Mouse (Mus musculus) layer of hippocampus, adult 9-10 months (tissue): ENCODE measurements around the gene Ssh3.
A peak's percentile ranks its signal among the peaks of the same experiment; 100 is the strongest.

ENCODE experiments used
- DNase-seq: peaks from one replicate; pipeline ENCODE4 v3.0.0; 2022; ENCODE audit warnings: low spot score

Gene Ssh3

DNA sequence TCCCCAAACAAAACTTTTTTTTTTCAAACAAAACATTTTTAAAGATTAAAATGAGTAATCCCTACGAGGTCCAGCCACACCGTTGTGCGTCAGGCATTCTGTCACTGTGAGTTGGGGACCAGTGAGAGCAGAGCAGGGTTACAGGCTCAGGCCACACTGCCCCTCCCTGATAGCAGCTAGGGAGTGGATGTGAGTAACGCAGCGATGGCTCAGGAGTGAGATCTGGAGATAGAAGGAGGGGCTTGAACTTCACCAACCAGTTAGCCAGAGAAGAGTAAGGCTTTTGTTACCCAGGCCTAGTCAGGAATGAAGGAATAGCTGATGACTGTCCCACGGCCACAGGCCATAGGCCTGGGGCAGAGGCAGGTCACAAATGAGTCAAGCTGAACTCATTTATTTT lies 24.2 kb downstream of the Ssh3 start:
- DNase-seq, result no peak

DNA sequence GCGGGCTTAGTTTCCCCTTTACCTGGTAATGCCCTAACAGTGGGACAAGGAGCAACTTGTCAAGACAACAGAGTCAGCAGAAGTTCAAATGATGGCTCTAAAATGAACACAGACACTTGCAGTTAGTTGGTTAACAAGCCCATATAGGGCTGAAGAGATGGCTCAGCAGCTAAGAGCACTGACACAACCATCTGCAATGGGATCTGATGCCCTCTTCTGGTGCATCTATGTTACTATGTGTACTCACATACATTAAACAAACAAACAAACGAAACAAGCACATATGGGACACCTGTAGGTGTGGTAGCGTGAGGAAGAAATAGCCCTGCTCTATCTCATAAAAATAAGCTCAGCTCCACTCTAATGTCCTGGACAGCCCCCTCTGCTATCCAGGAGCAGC lies 26.6 kb downstream of the Ssh3 start:
- DNase-seq, result no peak

DNA sequence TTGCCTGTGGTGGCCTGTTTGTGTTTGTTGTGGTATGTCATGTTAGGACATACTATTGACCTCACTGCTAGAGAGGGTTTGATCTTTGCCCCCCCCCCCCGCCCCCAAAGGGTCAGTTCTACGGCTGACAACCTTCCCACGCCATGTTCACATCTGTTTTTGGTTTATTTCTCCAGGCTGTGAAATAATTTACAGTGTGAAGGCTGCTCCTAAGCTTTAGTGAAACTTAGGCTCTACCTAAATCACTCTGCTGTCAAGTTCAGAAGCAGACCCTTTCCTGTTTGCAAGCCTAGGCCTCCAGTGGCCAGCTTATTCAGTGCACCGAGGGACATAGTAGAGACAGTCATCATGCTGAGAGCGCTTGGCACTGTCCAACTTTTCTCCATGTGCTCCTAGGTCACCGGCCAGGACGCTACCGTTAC lies 28.7 kb downstream of the Ssh3 start:
- DNase-seq, result no peak

DNA sequence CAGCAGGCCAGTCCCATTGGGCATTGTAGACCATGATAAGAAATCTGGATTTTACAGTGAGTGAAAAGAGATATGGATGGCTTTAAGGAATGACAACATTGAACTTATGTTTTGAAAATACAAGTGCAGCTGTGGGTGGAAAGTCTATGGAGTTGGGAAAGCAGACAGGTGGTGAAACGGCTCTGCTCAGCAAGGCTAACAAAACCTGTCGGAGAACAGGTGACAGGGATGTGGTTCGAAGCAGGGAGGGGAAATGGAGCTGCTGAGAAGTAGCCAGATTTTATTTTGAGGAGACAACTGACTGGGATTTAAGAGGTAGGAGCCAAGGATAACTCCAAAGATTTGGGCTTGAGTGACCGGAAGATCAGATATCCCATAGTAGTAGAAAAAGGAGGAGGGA lies 34.4 kb downstream of the Ssh3 start:
- no peak for DNase-seq

DNA sequence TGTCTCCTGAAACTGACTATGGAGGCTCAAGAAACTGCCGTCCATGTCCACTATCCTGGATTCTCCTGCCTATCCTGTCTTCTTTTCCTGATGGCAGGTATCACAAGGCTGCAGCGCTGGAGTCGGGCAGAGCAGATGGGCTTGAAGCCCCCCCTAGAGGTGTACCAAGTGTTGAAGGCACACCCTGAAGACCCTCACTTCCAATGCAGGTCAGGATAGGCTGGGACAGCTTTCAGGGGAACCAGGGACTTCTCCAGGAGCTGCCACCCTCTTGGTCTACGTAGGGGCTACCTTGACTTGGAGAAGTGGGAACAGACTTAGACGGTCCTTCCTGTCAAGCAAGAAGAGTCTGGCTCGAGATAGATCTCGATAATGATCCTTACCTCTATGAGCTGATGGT lies 36.3 kb downstream of the Ssh3 start:
- no peak for DNase-seq

DNA sequence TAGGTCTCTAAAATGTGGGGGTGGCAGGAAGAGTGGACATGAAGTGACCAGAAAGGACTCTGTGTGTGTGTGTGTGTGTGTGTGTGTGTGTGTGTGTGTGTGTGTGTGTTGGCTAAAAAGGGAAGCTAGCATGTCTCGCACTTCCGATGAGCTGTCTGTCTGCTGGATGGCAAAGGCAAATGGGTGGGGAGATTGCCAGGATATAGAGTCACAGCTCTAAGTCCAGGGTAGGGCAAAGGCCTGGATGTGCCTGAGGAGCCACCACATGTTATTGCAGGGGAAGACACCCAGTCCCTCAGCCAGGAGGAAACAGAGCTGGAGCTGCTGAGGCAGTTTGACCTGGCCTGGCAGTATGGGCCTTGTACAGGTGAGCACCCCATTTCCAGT lies 36.8 kb downstream of the Ssh3 start:
- DNase-seq, result no peak

DNA sequence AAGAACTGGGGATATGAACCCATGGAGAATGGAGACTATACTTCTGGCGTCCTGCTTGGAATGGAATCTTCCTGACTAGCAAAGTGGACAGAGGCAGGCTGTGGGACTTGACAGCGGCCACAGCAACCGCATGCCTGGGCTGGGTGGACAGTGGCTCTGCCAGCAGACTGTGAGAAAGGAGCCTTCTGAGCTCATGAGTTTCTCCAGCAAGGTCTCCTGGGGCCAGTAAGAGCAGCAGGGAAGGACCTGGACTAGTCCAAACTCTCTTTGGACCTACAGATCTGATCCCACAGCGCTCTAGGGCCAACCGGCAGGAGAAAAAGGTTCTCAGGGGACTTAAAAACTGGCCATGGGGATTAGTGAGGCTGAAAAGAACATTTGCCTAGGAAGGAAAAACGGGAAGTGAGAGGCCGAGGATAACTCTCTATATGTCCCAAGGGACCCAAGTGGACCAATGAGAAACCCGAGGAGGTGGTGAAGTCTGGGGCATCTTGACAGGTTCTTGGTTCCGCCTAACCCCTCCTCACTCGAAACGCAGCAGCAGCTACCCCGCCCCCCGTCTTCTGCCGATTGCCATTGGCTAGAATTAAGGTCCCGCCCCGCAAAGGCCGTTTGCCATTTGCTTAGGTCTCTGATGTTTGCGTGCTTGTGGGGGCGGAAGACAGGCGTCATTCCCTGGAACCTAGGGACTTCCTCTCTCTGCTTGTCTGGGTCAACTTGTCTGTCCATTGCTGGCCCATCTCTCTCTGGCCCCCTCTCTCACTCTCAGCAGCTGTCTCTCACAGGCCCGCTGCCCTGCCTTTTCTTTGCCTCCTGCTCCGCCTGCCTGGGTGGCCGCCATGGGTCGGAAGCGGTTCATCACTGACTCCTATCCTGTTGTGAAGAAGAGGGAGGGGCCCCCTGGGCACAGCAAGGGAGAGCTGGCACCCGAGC lies 37.5 kb downstream of the Ssh3 start, which contains the start of gene Pold4:
TSS of gene Pold4 (plus strand) at position 647 of the 933 bp plus-strand sequence.
- DNase-seq, result peak; percentile 96

DNA sequence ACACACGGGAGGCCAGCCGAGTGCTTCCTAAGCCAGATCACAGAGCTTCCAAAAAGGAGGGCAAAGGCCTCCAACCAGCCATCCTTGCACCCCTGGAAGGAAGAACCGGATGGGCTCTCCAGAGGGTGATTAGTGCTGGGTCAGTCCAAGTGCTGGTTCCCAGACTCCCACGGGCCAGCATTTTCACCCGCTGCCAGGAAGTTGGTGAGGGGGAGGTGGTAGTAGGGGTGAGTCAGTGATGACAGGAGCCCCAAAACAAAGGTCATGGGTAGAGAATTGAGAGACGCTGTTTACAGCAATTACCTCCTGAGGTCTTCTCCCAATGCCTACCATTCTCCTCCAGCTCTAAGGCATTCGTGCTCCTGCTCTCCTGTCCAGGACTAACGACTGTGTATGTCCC lies 38.6 kb downstream of the Ssh3 start:
- DNase-seq, result no peak

DNA sequence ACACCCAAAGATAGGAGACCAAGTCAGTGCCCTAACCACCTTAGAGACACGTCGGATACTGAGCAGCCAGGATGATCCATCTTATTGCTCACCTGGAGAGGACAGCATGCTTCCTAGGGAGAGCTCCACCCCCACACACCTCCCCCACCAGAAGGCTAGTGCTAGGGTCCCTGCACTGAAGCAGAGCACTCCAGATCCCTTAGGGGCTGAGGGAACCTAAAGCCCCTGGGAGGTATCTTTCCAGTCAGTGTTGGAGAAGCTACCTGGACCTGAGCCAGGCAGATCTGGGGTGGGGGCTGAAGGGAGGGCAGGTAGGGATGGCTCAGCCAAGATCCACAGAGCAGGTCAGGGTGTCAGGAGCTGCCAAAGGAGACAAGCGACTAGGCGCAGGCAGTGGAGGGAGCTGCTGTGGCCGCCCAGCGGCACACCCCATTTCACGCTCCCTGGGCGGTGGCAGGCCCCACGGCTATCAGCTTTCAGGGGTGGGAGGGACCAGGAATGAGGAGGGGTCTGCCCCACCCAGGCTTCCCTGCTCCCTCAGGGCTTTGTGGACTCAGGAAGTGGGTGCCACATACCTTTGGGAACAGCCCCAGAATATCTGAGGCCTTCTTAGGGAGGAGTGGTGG lies 39.4 kb downstream of the Ssh3 start:
- DNase-seq, result no peak

DNA sequence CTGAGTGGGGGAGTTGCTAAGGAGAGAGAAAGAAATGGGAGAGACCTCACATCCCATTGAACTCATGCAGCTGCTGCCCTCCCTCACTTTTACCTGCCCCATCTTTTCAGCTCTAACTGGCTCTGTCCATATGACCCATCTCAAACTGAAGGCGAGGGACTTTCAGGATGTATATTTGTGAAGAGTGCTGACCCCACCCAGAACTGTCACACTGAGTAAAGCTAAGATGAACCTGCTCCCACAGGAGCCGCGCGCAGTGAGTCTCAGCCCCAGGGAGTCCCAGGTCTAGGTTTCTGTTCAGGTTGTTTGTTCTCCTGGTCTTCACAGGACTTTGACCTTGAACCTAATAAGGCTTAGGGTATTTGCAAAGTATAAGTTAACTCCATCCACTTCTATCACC lies 40.1 kb downstream of the Ssh3 start:
- DNase-seq, result no peak

DNA sequence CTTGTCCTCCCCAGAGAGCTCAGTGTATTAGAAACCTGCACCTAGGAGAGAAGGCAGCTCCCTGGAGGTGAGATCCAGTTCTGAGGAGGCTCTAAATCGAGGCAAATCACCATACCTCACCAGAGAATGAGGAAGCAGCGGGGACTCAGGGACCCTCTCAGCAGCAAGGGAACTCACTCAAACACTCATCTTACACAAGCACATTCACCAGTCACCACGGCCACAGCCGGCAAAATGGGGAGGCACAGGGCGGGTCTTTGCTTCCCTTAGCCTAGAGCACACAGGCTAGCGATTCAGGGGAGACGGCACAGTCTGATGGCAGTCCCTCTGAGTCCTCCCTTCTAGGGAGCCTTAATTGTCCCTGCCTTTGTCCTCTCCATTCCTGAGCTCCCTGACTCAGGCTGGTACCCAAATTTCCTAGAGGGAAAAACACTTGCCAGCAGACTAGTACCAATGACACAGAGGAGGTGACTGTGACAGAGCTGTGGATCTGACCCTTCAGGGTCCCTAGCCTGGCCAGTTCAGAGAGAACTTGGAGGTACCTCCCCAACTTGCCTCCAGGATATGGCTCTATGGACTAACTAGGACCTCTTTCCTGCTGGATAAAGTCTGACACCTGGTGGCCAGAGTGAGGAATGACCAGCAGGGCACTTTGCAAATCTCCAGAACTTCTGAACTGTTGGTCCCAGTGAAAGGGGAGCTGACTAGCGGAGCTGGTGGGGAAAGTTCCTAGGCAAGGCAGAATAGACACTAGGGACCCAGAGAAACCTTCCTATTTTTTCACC lies 40.9 kb downstream of the Ssh3 start:
- no peak for DNase-seq

DNA sequence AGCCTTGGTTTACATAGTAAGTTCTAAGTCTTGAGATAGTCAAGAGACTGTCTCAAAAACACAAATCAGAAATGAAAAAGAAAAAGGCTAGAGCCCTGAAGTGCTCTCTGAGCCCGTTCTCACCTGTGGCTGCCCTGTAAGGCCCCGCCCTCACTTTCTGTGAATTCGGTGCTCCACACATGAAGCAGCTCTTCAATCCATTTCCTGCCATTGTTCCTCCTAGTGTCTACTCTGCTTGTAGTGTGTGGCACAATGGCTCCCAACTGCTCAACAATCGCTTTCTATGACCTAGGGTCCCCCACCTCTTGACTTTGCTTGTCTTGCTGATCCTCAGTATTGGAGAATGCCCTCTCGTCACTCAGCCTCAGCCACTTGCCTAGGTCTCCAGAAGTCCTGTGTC lies 41.5 kb downstream of the Ssh3 start:
- no peak for DNase-seq

DNA sequence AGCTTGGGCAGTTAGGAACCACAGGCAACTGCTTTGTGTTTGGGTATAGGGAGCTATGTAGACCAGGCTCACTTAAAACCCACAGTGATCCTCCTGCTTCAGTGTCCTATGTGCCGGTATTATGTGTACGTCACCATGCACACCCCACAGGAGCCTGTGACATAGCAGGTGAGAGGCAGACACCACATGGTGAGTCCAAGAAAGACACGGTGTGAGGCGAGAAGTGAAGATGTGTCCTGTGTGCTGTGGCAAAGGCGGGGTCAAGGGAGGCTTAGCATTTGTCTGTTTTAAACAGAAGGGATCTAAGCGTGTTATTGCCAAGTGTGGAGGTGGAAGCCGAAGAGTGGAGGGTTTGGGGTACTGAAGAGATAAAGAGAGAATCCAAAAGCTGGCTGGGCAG lies 42.2 kb downstream of the Ssh3 start:
- no peak for DNase-seq

DNA sequence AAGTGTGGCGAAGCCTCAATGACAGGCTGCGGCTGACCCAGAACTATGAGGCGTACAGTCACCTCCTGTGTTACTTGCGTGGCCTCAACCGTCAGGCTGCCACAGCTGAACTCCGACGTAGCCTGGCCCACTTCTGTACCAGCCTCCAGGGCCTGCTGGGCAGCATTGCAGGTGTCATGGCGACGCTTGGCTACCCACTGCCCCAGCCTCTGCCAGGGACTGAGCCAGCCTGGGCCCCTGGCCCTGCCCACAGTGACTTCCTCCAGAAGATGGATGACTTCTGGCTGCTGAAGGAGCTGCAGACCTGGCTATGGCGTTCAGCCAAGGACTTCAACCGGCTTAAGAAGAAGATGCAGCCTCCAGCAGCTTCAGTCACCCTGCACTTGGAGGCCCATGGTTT lies 46.8 kb downstream of the Ssh3 start:
- DNase-seq, result no peak

DNA sequence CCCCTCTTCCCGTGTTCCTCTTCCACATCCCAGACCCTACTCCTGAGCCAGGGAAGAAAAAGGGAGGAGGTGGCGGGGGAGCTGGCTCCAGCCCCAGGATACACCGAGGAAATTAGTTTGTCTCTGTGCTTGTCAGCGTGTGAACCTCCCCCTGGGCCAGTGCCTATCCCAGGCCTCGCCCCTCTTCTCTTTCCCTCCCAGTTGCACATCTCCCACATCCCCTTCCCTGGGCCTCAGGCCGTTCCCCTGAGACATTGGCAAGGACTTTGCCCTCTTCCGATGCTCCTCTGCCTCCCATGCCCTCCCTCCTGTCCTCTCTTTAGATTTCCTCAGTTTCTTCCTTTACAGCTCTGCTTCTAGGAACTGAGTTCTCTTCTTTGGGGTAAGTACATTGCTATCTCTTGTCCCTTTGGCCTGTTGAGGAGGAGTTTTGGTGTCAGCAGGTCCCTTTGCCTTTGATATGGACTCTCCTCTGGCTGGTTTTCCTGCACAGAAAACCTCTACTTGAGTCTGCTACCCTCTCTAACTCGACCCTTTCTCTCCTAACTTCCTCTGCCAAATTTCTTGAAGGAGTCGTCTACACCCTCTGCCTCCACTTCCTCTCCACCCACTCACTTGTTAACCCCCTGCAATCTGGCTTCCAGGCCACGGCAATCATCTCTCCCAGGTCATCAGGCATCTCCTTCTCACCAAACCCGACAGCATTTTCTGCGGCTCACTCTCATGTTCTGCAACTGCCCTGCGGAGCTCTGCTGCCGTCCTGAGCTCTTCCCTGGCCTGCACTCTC lies 47.8 kb downstream of the Ssh3 start:
- no peak for DNase-seq

DNA sequence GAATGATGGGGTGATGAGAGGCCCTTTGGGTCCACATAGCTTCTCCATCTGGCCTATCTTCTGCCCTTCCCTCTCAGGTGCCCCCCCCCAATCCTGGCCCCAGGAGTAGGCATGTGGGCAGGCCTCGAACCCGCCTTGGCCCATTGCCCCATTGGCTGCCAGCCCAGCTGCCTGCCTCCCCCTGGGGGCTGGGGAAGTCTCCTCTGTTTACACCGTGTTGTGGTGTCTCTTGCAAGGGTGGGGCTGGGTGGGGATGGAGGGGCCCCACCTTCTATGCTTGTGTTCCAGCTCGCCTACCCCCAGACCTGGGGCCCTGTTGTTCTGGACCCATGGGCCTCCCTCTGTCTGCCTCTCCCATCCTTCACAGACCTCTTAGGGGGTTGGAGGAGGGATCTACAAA lies 48.6 kb downstream of the Ssh3 start:
- DNase-seq, result no peak

DNA sequence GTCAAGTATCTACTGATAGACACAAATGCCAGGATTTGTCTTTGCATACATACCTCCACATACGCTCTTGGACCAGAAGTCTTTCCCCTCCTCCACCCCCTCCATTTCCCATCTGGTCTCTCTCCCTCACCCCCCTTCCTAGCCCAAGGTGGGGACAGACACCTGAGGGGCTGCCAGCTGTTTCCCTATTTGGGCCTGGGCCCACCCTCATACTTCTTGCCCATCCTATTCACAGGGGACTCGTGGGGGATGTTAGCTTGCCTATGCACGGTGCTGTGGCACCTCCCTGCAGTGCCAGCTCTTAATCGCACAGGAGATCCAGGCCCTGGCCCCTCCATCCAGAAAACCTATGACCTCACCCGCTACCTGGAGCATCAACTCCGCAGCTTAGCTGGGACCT lies 49.0 kb downstream of the Ssh3 start:
- DNase-seq, result no peak

DNA sequence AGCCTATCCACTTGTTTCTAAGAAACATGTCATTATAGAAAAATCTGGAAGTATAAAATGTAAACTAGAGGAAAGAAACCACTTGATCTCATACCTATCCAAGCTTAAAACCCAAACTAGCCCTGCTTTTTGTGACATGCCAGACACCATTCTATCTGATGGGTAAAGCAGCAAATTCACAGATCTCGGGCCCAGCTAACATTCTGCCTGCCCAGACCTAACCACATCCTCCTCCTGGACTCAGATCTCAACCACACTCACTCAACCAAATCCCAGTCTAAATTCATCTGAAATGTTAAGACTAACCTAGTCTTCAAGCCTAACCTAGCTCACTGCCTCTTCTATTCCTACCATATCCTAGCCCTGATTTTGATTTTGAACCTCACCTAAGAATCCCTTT lies 50.2 kb downstream of the Ssh3 start:
- DNase-seq, result no peak

DNA sequence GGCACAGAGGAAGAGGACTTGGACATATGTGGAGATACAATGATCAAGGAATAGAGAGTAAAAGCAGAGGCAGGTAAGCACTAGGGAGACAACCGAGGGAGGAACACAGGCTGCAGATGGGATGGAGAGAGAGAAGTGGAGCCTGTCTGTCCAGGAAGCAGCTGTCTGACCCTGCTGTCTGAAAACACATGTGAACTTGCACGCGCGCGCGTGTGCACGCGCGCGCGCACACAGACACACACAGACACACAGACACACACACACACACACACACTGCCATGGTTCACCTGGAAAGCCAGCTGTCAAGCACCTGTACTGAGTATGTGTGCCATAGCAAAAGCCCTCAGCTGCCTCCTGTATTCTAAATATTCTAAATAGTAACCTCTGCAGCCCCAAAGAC lies 50.7 kb downstream of the Ssh3 start:
- no peak for DNase-seq

DNA sequence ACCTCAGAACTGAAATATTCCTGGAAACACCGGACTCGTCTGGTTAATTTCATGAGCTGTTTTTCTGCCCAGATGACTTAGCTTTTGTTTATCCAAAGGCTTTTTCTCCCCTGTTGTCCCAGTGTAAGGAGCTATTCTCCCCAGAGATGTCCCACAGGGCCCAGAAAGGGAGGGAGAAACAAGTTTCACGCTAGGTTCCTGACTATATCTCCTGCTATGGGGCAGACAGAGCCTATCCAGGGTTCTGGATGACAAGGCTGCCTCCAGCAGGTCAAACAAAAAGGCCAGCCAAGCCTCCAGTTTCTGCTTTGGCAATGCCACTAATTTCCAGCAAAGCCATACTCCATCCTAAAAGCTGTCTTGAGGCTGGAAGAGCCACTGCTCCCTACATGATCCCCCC lies 51.1 kb downstream of the Ssh3 start:
- DNase-seq, result no peak

DNA sequence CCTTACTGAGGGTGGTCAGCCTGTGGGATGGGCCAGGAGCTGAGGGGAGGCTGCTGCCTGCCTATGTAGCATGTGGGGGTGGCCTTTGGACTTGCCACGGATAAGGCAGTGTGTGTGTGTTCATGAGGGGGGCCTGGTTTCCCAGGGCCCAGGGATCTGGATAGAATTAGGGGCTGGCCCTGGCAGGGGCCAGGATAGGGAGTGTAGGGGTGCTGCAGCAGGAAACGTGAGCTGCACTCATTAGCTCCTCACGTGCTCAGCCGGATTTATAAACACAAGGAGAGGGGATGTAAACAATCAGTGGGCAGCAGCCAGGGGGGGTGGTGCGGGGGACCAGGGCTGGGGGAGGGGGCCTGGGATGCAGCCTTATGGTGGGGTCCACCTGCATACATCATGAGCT lies 51.8 kb downstream of the Ssh3 start:
- no peak for DNase-seq

DNA sequence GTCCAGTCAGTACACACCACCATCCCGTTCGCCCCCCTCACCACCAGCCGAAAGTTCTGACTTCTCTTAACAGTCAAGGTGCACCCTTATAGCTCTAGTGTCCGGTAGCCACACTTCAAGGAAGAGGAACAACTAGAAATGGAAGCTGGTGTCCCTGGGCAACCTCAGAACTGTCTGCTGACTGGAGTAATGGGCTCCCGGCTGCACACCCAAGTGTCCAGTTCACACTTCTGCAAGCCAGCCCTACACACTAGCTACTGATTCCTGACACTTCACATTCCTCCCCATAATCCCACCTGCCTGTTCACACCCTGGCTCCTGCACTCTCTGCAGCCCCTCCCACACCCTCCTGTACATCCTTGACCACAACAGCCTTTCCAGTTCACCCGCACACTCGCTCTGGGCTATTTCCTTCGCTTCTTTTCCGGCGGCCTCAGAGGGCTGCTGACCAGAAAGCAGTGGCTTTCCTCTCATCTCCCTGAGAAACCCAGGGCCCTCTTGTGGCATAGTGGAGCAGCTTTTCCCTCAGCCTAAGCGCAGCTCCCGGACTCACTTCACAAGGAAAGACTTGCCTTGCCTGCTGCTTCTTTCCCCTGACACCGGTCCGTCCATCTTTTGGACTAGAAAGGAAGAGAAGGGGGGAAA lies 52.8 kb downstream of the Ssh3 start:
- no peak for DNase-seq
